Mouse (Mus musculus) intestine, postnatal 0 days (tissue): ENCODE measurements at regions not wholly inside any gene's neighbourhood (a gene's known extent, or its start where the extent isn't known, plus 50 kb on each side); places are given as distances from the start of the nearest gene placed in this dataset.
"Not testable (repeated sequence)": the region's sequence is repeated elsewhere in the genome, so short reads cannot be mapped to it uniquely, and the experiment has no call there.

Source experiments
- ATAC-seq: fragments of 200-750 bp; cut with Nextera tagmentation; 2 replicates; pipeline ENCODE4 v1.8.0; 2017; ENCODE audit warnings: mild to moderate bottlenecking, moderate TSS enrichment, moderate library complexity
- H3K27ac ChIP-seq: fragments of 300-500 bp; sonication (generic); 2 replicates; pipeline ENCODE4 v1.5.1; 2014; ENCODE audit warnings: mild to moderate bottlenecking, low read depth, low read length, moderate library complexity
- H3K27me3 ChIP-seq: fragments of 300-500 bp; sonication (generic); replicated peaks from 2 replicates; pipeline ENCODE4 v1.6.1; 2014; ENCODE audit warnings: low read length, mixed read lengths; ENCODE audit not compliant: control insufficient read depth, insufficient read depth
- H3K36me3 ChIP-seq: fragments of 300-500 bp; sonication (generic); 2 replicates; pipeline ENCODE4 v1.6.1; 2014; ENCODE audit warnings: mild to moderate bottlenecking, moderate library complexity; ENCODE audit not compliant: control insufficient read depth, insufficient read depth
- H3K4me1 ChIP-seq: fragments of 300-500 bp; sonication (generic); replicated peaks from 2 replicates; pipeline ENCODE4 v1.6.1; 2014; ENCODE audit warnings: antibody characterized with exemption, low read length, mixed read lengths; ENCODE audit not compliant: control insufficient read depth, insufficient read depth
- H3K4me2 ChIP-seq: fragments of 300-500 bp; sonication (generic); replicated peaks from 2 replicates; pipeline ENCODE4 v1.6.1; 2014; ENCODE audit warnings: low read depth, mild to moderate bottlenecking, moderate library complexity
- H3K4me3 ChIP-seq: fragments of 300-500 bp; sonication (generic); 2 replicates; pipeline ENCODE4 v1.5.1; 2014; ENCODE audit warnings: low read depth, low read length
- H3K9ac ChIP-seq: fragments of 300-500 bp; sonication (generic); 2 replicates; pipeline ENCODE4 v1.6.1; 2014; ENCODE audit warnings: mild to moderate bottlenecking, low read depth, low read length
- H3K9me3 ChIP-seq: fragments of 300-500 bp; sonication (generic); 2 replicates; pipeline ENCODE4 v1.6.1; 2016; ENCODE audit warnings: mixed run types; ENCODE audit not compliant: control insufficient read depth
- CTCF ChIP-seq: sonication (generic); IDR thresholded peaks from 2 replicates; pipeline ENCODE4 v1.5.1; 2016; ENCODE audit warnings: low read depth, mild to moderate bottlenecking, control low read depth, antibody characterized with exemption, moderate library complexity
- WGBS: fragments of 180-500 bp; shearing (Covaris S2); extraction: QIAGEN DNeasy Blood & Tissue Kit; methylation state at CpG from one replicate; pipeline ENCODE4 v1.1.7; 2014; 5-methylcytosine and 5-hydroxymethylcytosine counted together

DNA sequence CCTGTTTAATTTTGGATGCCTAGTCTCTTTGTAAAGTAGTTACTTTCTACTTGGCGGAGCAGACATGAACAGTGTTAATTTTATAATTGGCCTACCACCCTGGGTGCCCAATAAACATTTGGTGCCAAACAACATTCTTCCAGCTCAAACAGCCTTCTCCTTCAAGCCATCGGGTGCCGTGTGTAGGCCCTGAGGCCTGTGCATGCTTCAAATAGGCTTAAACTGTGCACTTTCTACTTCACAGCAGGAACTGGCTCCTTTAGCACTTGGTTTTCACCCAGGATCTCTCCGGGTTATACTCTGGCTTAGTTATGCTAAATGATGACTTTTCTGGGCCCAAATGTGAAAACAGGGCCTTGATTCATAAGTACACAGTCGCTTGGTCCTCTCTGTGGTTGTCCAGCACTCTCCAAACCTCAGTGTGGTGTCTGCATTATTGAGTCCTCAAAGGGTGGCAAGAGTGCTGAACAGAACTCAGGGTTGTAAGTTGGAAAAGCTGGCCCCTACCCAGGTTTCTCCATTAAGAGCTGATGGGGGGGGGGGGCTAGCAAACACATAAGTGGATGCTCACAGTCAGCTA lies 86.1 kb upstream of the Nxpe4 start:
- no peak overlapping the region for H3K9ac ChIP-seq
- H3K36me3 ChIP-seq: no peaks in the 10 kb centered on the region
- no peak for TF ChIP-seq CTCF
- WGBS: 83% methylated on average over 5 of the region's 5 CpGs
- H3K4me2 ChIP-seq: no peak overlapping the region
- no peak overlapping the region for H3K4me3 ChIP-seq
- H3K4me1 ChIP-seq: no peaks in the 10 kb centered on the region
- H3K27me3 ChIP-seq: no peaks in the 10 kb centered on the region
- H3K9me3 ChIP-seq: no peaks in the 10 kb centered on the region
- no peak for ATAC-seq
- no peak overlapping the region for H3K27ac ChIP-seq

DNA sequence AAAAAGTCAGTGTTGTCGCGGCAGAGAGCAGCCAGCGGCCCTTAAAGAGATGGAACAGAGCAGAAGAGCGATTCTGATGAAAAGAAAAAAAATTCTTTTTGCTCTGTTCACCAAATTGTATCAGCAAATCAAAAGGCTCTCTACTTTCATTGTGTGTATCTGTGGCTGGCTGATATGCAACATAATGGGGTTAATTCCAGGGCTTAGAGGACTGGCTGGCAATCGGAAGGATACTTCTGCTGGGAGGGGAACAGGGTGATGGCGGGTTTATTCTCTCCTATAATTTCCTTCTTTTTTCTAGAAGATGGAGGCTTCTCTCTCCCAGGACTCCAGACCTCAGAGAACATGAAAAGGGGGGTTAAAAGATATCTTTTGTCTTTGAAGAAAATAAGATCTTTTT lies 79.4 kb upstream of the Nxpe4 start:
- no peak overlapping the region for H3K4me3 ChIP-seq

DNA sequence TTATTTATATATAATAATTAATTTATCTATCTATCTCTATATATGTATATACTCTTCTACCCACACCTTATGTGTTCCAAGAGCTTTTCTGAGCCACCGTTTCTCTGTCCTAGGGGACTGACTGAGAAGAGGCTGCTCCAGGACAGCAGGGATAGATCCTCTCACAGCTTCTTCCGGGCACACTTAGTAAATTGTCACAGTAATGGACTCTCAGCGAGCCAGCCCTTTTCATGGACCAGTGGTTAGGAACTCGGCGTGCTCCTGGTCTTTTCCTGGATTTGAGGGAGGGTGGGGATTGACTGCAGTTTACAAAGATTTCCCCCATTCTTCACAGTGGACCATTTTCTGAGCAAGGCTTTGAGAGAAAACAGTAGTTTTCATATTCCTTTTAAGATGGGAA lies 77.6 kb upstream of the Nxpe4 start:
- WGBS: 76% methylated on average over 5 of the region's 5 CpGs

More for the DNA sequence above, 79.4 kb upstream of the Nxpe4 start:
- Histone ChIP-seq H3K9ac (no peak overlapping the region), H3K27me3 (no peaks in the 10 kb centered on the region), H3K36me3 (no peaks in the 10 kb centered on the region), H3K4me2 (no peak overlapping the region), H3K9me3 (no peaks in the 10 kb centered on the region), H3K4me1 (no peaks in the 10 kb centered on the region), H3K27ac (no peak overlapping the region)
- no peak for ATAC-seq
- WGBS: 80% methylated on average over 6 of the region's 6 CpGs
- TF ChIP-seq CTCF: no peak

DNA sequence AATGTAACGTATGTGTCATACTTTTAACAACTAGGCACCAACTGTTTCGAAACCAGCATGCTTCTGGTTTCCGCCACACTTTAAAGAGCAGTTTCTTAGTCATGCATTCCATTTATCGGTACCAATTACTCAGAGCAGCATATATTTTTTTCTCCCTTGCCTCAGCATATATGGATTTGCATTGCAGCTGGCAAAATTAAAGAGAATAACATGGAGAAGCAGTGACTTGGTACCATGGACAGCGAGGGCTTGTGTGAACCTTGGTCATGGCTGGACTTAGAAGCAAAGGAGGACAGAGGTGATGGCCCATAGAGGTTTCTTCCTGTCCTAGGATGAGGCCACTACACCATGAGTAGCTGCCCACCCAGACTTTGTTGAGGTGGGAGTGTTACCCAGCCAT lies 72.2 kb upstream of the Nxpe4 start:
- 88% methylated on average over 5 of the region's 5 CpGs for WGBS
- no peak overlapping the region for H3K4me3 ChIP-seq
- no peaks in the 10 kb centered on the region for H3K9me3 ChIP-seq
- no peaks in the 10 kb centered on the region for H3K36me3 ChIP-seq
- no peaks in the 10 kb centered on the region for H3K4me1 ChIP-seq
- no peak for TF ChIP-seq CTCF
- no peak overlapping the region for H3K27ac ChIP-seq
- ATAC-seq: no peak
- H3K9ac ChIP-seq: no peak overlapping the region
- no peak overlapping the region for H3K4me2 ChIP-seq
- no peaks in the 10 kb centered on the region for H3K27me3 ChIP-seq

More for the DNA sequence above, 77.6 kb upstream of the Nxpe4 start:
- H3K9me3 ChIP-seq, H3K36me3 ChIP-seq, H3K4me1 ChIP-seq, H3K4me2 ChIP-seq, ATAC-seq, H3K9ac ChIP-seq, H3K4me3 ChIP-seq, H3K27ac ChIP-seq, H3K27me3 ChIP-seq: not testable (repeated sequence)

DNA sequence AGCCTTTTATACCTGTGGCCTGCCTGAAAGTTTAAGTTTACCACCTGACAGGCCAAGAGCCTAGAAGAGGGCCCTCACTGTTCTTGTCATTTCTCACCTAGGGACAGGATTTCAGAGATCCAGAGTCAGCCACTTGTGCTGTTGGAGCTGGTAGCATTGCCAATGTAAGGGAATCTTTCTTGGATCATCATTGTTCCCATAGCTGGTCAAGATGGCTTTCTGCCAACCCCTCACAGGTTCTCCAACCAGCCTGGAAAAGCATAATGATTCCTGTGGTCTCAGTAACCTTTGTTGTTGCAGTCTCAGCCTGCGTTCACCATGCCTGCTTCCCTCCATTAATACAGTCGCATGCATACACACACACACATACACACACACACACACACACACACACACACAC lies 67.1 kb upstream of the Nxpe4 start:
- H3K4me3 ChIP-seq: no peak overlapping the region
- 78% methylated on average over 2 of the region's 2 CpGs for WGBS
- no peak for TF ChIP-seq CTCF
- H3K27ac ChIP-seq: no peak overlapping the region
- ATAC-seq: no peak
- H3K27me3 ChIP-seq: no peaks in the 10 kb centered on the region
- H3K4me1 ChIP-seq: no peaks in the 10 kb centered on the region
- no peak overlapping the region for H3K9ac ChIP-seq
- H3K4me2 ChIP-seq: no peak overlapping the region
- no peaks in the 10 kb centered on the region for H3K9me3 ChIP-seq
- no peaks in the 10 kb centered on the region for H3K36me3 ChIP-seq

DNA sequence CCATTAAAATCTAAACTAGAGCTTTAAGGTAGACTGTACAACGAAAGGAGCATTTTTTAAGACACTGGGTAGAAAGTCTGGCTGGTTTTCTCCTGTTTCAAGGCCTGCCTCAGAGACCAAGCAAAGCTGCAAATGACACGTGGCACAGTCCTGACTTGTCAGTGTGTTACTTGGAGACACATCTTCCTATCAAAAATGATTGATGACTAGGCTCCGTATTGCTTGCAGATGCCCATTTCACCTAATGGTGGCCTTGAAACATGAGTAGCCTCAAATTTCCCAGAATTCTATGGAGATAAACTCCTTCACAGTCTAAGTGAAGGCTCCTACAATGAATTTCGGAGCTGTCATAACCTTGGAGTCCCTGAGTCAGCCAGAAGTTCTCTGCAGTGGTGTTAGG lies 62.0 kb upstream of the Nxpe4 start:
- Histone ChIP-seq H3K27ac (no peak overlapping the region), H3K9me3 (no peaks in the 10 kb centered on the region), H3K27me3 (no peaks in the 10 kb centered on the region), H3K4me3 (no peak overlapping the region), H3K4me2 (no peak overlapping the region), H3K4me1 (no peaks in the 10 kb centered on the region), H3K9ac (no peak overlapping the region), H3K36me3 (no peaks in the 10 kb centered on the region)
- TF ChIP-seq CTCF: no peak
- 53% methylated on average over 4 of the region's 4 CpGs for WGBS
- no peak for ATAC-seq

DNA sequence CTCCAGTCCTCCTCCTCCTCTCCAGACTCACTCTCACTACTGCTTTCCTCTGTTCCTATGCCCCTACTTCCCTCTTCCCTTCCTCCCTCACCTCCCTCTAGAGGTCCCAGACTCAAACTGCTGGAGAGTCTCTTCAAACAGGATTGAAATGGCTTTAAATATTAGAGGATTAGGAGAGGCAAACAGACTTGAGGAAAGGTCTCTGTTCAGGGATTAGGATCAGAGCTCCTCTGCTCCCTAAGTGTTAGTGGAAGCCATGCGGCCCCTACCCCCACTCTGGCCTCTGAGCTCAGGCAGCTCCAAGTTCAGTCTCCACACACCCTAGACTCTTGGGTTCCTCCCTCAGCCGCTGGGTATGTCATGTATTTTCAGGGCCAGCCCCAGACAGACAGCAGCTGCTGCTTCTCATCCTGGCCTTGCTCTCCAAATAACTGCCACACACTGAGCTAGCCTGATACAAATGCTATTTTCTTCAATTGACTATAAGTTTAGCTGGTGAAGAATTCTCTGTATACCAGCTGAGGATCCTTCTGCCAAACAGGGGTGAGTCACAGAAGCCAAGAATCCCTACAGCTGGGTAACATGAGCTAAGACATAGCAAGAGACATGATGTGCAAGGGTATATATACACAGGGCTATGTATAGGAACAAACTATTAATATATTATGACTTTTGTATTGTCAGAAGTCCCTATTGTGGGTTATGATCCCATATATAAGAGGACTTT lies 55.2 kb upstream of the Nxpe4 start:
- WGBS: 40% methylated on average over 2 of the region's 2 CpGs
- Histone ChIP-seq H3K9me3 (no peaks in the 10 kb centered on the region), H3K27ac (no peak overlapping the region), H3K4me1 (no peaks in the 10 kb centered on the region), H3K36me3 (no peaks in the 10 kb centered on the region), H3K9ac (no peak overlapping the region), H3K27me3 (no peaks in the 10 kb centered on the region), H3K4me3 (no peak overlapping the region), H3K4me2 (no peak overlapping the region)
- no peak for TF ChIP-seq CTCF
- no peak for ATAC-seq
